Mouse (Mus musculus): Measurements from ENCODE around the gene Cfap36. TPM values are rescaled to one million over a fixed set of nuclear protein-coding genes. Genes with fewer than 3 reads are reported as not detected.

Cfap36 gene
- 49.8 and 52.0 TPM in 2 replicates for polyA plus RNA-seq (2015; fragmentation: Nextera tagmentation; extraction: Ambion mirVana)

- ATAC-seq (ENCODE audit: insufficient read depth, low FRiP score, low read depth), result peak; percentile 100
- Histone ChIP-seq H3K9me3 (no peaks in the 10 kb centered on the region), H3K36me3 (no peaks in the 10 kb centered on the region; the same call in 1 of the 2 replicates), H3K4me3 (replicated peaks) (peak within 1 kb of the TSS; percentile 79), H3K4me2 (peak within 1 kb of the TSS; percentile 66), H3K9ac (peak within 1 kb of the TSS; percentile 37; the same call in 1 of the 2 replicates), H3K27me3 (replicated peaks) (no peaks in the 10 kb centered on the region), H3K4me1 (no peaks in the 10 kb centered on the region), H3K27ac (peak within 1 kb of the TSS; percentile 49; the same call in 1 of the 2 replicates)
- under 1% methylated on average over 53 of the region's 53 CpGs for WGBS
Measured at GRCm38 (mm10) chr11:29246883-29247650, at the start of gene Cfap36. Cfap36 (minus strand) TSS chr11:29247409.

GRCm38 (mm10) chr11:29287305-29287704 is 40.1 kb upstream of the Cfap36 start:
- Histone ChIP-seq H3K27ac (no peak overlapping the region), H3K27me3 (replicated peaks) (no peaks in the 10 kb centered on the region), H3K4me2 (no peak overlapping the region), H3K9ac (no peak overlapping the region), H3K4me1 (no peaks in the 10 kb centered on the region), H3K36me3 (no peaks in the 10 kb centered on the region), H3K9me3 (no peaks in the 10 kb centered on the region), H3K4me3 (replicated peaks) (no peak overlapping the region)
- no peak for ATAC-seq (ENCODE audit: insufficient read depth, low FRiP score, low read depth)

- no peaks in the 10 kb centered on the region for H3K27me3 ChIP-seq (replicated peaks)
- ATAC-seq (ENCODE audit: insufficient read depth, low FRiP score, low read depth), result no peak
- H3K9ac ChIP-seq, result no peak overlapping the region
- H3K9me3 ChIP-seq, result no peaks in the 10 kb centered on the region
- no peaks in the 10 kb centered on the region for H3K36me3 ChIP-seq
- H3K4me2 ChIP-seq, result no peak overlapping the region
- no peaks in the 10 kb centered on the region for H3K4me1 ChIP-seq
- H3K4me3 ChIP-seq (replicated peaks), result no peak overlapping the region
- no peak overlapping the region for H3K27ac ChIP-seq
Measured at GRCm38 (mm10) chr11:29286040-29286439, 38.8 kb upstream of the Cfap36 start.

GRCm38 (mm10) chr11:29274758-29275157 is 27.5 kb upstream of the Cfap36 start:
- no peak overlapping the region for H3K4me2 ChIP-seq
- H3K9me3 ChIP-seq, result no peaks in the 10 kb centered on the region
- no peak overlapping the region for H3K27ac ChIP-seq
- 82% methylated on average over 3 of the region's 3 CpGs for WGBS
- H3K36me3 ChIP-seq, result no peaks in the 10 kb centered on the region
- no peak overlapping the region for H3K9ac ChIP-seq
- no peak for ATAC-seq (ENCODE audit: insufficient read depth, low FRiP score, low read depth)
- no peak overlapping the region for H3K4me3 ChIP-seq (replicated peaks)
- no peaks in the 10 kb centered on the region for H3K4me1 ChIP-seq
- no peaks in the 10 kb centered on the region for H3K27me3 ChIP-seq (replicated peaks)

GRCm38 (mm10) chr11:29267824-29268223 is 20.6 kb upstream of the Cfap36 start:
- WGBS, result 21% methylated on average over 3 of the region's 3 CpGs
- ATAC-seq (ENCODE audit: insufficient read depth, low FRiP score, low read depth), result no peak
- H3K36me3 ChIP-seq, result no peaks in the 10 kb centered on the region
- no peaks in the 10 kb centered on the region for H3K27me3 ChIP-seq (replicated peaks)
- H3K4me2 ChIP-seq, result no peak overlapping the region
- no peaks in the 10 kb centered on the region for H3K4me1 ChIP-seq
- no peak overlapping the region for H3K4me3 ChIP-seq (replicated peaks)
- H3K9me3 ChIP-seq, result no peaks in the 10 kb centered on the region
- H3K9ac ChIP-seq, result no peak overlapping the region
- H3K27ac ChIP-seq, result no peak overlapping the region

- H3K9me3 ChIP-seq, result no peaks in the 10 kb centered on the region
- ATAC-seq (ENCODE audit: insufficient read depth, low FRiP score, low read depth), result no peak
- no peaks in the 10 kb centered on the region for H3K4me1 ChIP-seq
- H3K4me2 ChIP-seq, result no peak overlapping the region
- WGBS, result 77% methylated on average over 1 of the region's 1 CpGs
- H3K4me3 ChIP-seq (replicated peaks), result no peak overlapping the region
- H3K36me3 ChIP-seq, result no peaks in the 10 kb centered on the region
- no peak overlapping the region for H3K27ac ChIP-seq
- no peaks in the 10 kb centered on the region for H3K27me3 ChIP-seq (replicated peaks)
- H3K9ac ChIP-seq, result no peak overlapping the region
Measured at GRCm38 (mm10) chr11:29254643-29255042, 7.4 kb upstream of the Cfap36 start.

GRCm38 (mm10) chr11:29248386-29248785 is 1.2 kb upstream of the Cfap36 start:
- Histone ChIP-seq H3K27me3 (replicated peaks) (no peaks in the 10 kb centered on the region), H3K4me3 (replicated peaks) (no peak overlapping the region), H3K9me3 (no peaks in the 10 kb centered on the region), H3K27ac (no peak overlapping the region), H3K36me3 (no peaks in the 10 kb centered on the region), H3K4me1 (no peaks in the 10 kb centered on the region), H3K9ac (no peak overlapping the region), H3K4me2 (no peak overlapping the region)
- ATAC-seq (ENCODE audit: insufficient read depth, low FRiP score, low read depth), result no peak
- WGBS, result 99% methylated on average over 5 of the region's 5 CpGs

GRCm38 (mm10) chr11:29247725-29248124 is 516 bp upstream of the Cfap36 start:
- H3K36me3 ChIP-seq, result no peaks in the 10 kb centered on the region; the same call in 1 of the 2 replicates
- H3K4me1 ChIP-seq, result no peaks in the 10 kb centered on the region
- H3K4me2 ChIP-seq, result peak overlapping the region; percentile 52
- peak overlapping the region; percentile 79 for H3K4me3 ChIP-seq (replicated peaks)
- no peaks in the 10 kb centered on the region for H3K27me3 ChIP-seq (replicated peaks)
- no peak for ATAC-seq (ENCODE audit: insufficient read depth, low FRiP score, low read depth)
- no peak overlapping the region for H3K9ac ChIP-seq
- WGBS, result 85% methylated on average over 1 of the region's 1 CpGs
- H3K9me3 ChIP-seq, result no peaks in the 10 kb centered on the region
- H3K27ac ChIP-seq, result no peak overlapping the region

GRCm38 (mm10) chr11:29245988-29246387 is 1.2 kb downstream of the Cfap36 start:
- Histone ChIP-seq H3K27me3 (replicated peaks) (no peaks in the 10 kb centered on the region), H3K27ac (no peak overlapping the region), H3K9ac (no peak overlapping the region), H3K4me2 (peak overlapping the region; percentile 66), H3K4me1 (no peaks in the 10 kb centered on the region), H3K9me3 (no peaks in the 10 kb centered on the region), H3K4me3 (replicated peaks) (peak overlapping the region; percentile 79), H3K36me3 (no peaks in the 10 kb centered on the region; the same call in 1 of the 2 replicates)
- 45% methylated on average over 4 of the region's 4 CpGs for WGBS
- ATAC-seq (ENCODE audit: insufficient read depth, low FRiP score, low read depth), result no peak

- no peak for ATAC-seq (ENCODE audit: insufficient read depth, low FRiP score, low read depth)
Measured at GRCm38 (mm10) chr11:29241961-29242360, 5.2 kb downstream of the Cfap36 start.

GRCm38 (mm10) chr11:29239353-29239752 is 7.9 kb downstream of the Cfap36 start:
- Histone ChIP-seq H3K9ac (no peak overlapping the region), H3K27ac (no peak overlapping the region), H3K4me1 (no peaks in the 10 kb centered on the region), H3K4me3 (replicated peaks) (no peak overlapping the region), H3K9me3 (no peaks in the 10 kb centered on the region), H3K27me3 (replicated peaks) (no peaks in the 10 kb centered on the region), H3K4me2 (no peak overlapping the region), H3K36me3 (no peaks in the 10 kb centered on the region; the same call in 1 of the 2 replicates)
- no peak for ATAC-seq (ENCODE audit: insufficient read depth, low FRiP score, low read depth)
- WGBS, result 100% methylated on average over 1 of the region's 1 CpGs

More at GRCm38 (mm10) chr11:29241961-29242360, 5.2 kb downstream of the Cfap36 start:
- H3K4me2 ChIP-seq, result no peak overlapping the region
- H3K27ac ChIP-seq, result no peak overlapping the region
- no peaks in the 10 kb centered on the region for H3K27me3 ChIP-seq (replicated peaks)
- H3K4me1 ChIP-seq, result no peaks in the 10 kb centered on the region
- no peaks in the 10 kb centered on the region; the same call in 1 of the 2 replicates for H3K36me3 ChIP-seq
- 82% methylated on average over 4 of the region's 4 CpGs for WGBS
- H3K9me3 ChIP-seq, result no peaks in the 10 kb centered on the region
- H3K4me3 ChIP-seq (replicated peaks), result no peak overlapping the region
- no peak overlapping the region for H3K9ac ChIP-seq

- Histone ChIP-seq H3K27me3 (replicated peaks) (no peaks in the 10 kb centered on the region), H3K9ac (no peak overlapping the region), H3K9me3 (no peaks in the 10 kb centered on the region), H3K4me3 (replicated peaks) (no peak overlapping the region), H3K36me3 (no peaks in the 10 kb centered on the region; the same call in 1 of the 2 replicates), H3K4me1 (no peaks in the 10 kb centered on the region), H3K27ac (no peak overlapping the region), H3K4me2 (no peak overlapping the region)
- 89% methylated on average over 3 of the region's 3 CpGs for WGBS
- no peak for ATAC-seq (ENCODE audit: insufficient read depth, low FRiP score, low read depth)
Measured at GRCm38 (mm10) chr11:29238551-29238950, 8.7 kb downstream of the Cfap36 start.
